ENCODE assay signal across 8 mouse cellular contexts in genomic region chr11:115613138-115613945, GRCm38 (mm10). TPM values are rescaled to one million over a fixed set of nuclear protein-coding genes. Genes with fewer than 3 reads are reported as not detected.
DNase-seq lines count a peak whose midpoint lies in the region; ATAC-seq and TF ChIP-seq lines count a peak whose summit lies in the region.

No protein-coding gene starts in this region.

- TF ChIP-seq EP300 in liver, postnatal 0 days (IDR thresholded peaks at IDR 0.05; ENCODE audit: low read depth), result no peak

- H3K36me3 ChIP-seq in liver, postnatal 0 days (replicated peaks; ENCODE audit: insufficient read depth, low read length), result peaks cover 25% of the 10 kb centered on the region
- H3K36me3 ChIP-seq in neural tube, embryonic 13.5 days, result peaks cover 51% of the 10 kb centered on the region

- peak; percentile 44 for DNase-seq in kidney, adult 11 months
- DNase-seq in kidney, postnatal 36 days, result no peak
- DNase-seq in liver, postnatal 0 days, result peak; percentile 37
- no peak for DNase-seq in layer of hippocampus, adult 8-10 months (ENCODE audit: low spot score in 2 of 2)
- no peak for DNase-seq in testis, postnatal 14 days (ENCODE audit: low spot score)

- peak overlapping the region; percentile 98 for H3K4me3 ChIP-seq in bone marrow macrophage, adult 2 months (ENCODE audit: insufficient read depth, low read length)
- H3K4me3 ChIP-seq in liver, postnatal 0 days (ENCODE audit: low read depth, low read length), result peak overlapping the region; percentile 62
- peak overlapping the region; percentile 64 for H3K4me3 ChIP-seq in neural tube, embryonic 13.5 days

- under 1% methylated on average over 16 of the region's 16 CpGs for WGBS in liver, postnatal 0 days (ENCODE audit: insufficient replicate concordance)
- WGBS in neural tube, embryonic 13.5 days, result under 1% methylated on average over 16 of the region's 16 CpGs

- TF ChIP-seq CTCF in bone marrow macrophage, adult 2 months (IDR thresholded peaks at IDR 0.05; ENCODE audit: low read depth, low read length), result no peak
- TF ChIP-seq CTCF in liver, postnatal 0 days (IDR thresholded peaks at IDR 0.05; ENCODE audit: low read depth), result no peak

- peak overlapping the region; percentile 93 for H3K27ac ChIP-seq in bone marrow macrophage, adult 2 months (ENCODE audit: insufficient read depth, low read depth, low read length)
- peak overlapping the region; percentile 99 for H3K27ac ChIP-seq in liver, postnatal 0 days (ENCODE audit: low read depth)
- H3K27ac ChIP-seq in neural tube, embryonic 13.5 days (replicated peaks), result peak overlapping the region; percentile 77; the same call in 1 of the 2 replicates

- H3K9ac ChIP-seq in liver, postnatal 0 days (replicated peaks), result peak overlapping the region; percentile 81
- peak overlapping the region; percentile 79 for H3K9ac ChIP-seq in neural tube, embryonic 13.5 days

- peak; percentile 13 to 25; a peak in 2 of 4 replicates for ATAC-seq in hematopoietic stem cell, adult 5-6 weeks (replicated peaks in 1 of 2; ENCODE audit: insufficient read depth in 1 of 2, low FRiP score in 2 of 2, low TSS enrichment in 1 of 2, low read depth in 1 of 2, poor library complexity in 2 of 2, severe bottlenecking in 2 of 2)
- peak; percentile 3 for ATAC-seq in liver, postnatal 0 days
- no peak for ATAC-seq in neural tube, embryonic 13.5 days (ENCODE audit: low read depth)

- H3K9me3 ChIP-seq in liver, postnatal 0 days (ENCODE audit: low read length), result no peaks in the 10 kb centered on the region
- no peaks in the 10 kb centered on the region for H3K9me3 ChIP-seq in neural tube, embryonic 13.5 days

- H3K27me3 ChIP-seq in liver, postnatal 0 days (ENCODE audit: insufficient read depth, low read length), result no peaks in the 10 kb centered on the region
- peaks cover 5% of the 10 kb centered on the region; the same call in 1 of the 2 replicates for H3K27me3 ChIP-seq in neural tube, embryonic 13.5 days

- TF ChIP-seq POLR2A in bone marrow macrophage, adult 2 months (IDR thresholded peaks at IDR 0.05; ENCODE audit: borderline replicate concordance, low read depth, low read length), result no peak

- H3K4me1 ChIP-seq in bone marrow macrophage, adult 2 months (ENCODE audit: control insufficient read depth, insufficient read depth, low read length), result peaks cover 26% of the 10 kb centered on the region
- H3K4me1 ChIP-seq in liver, postnatal 0 days (ENCODE audit: insufficient read depth), result peaks cover 19% of the 10 kb centered on the region
- H3K4me1 ChIP-seq in neural tube, embryonic 13.5 days (replicated peaks), result peaks cover 21% of the 10 kb centered on the region

- H3K4me2 ChIP-seq in liver, postnatal 0 days (ENCODE audit: low read depth, low read length), result peak overlapping the region; percentile 97
- H3K4me2 ChIP-seq in neural tube, embryonic 13.5 days, result peak overlapping the region; percentile 91

RNA-seq across cellular contexts. Expression of gene Mif4gd, which starts 0.6 kb away (rescaled TPM):
- 90.6 and 96.3 TPM in 2 replicates for polyA plus RNA-seq in bone marrow macrophage, adult 2 months (2012; ENCODE audit: insufficient read depth, insufficient read length, missing spikeins)
- total RNA-seq in hematopoietic stem cell, adult 5-6 weeks (2017), result 19.1 and 23.3 TPM in 2 replicates
- polyA plus RNA-seq in liver, postnatal 0 days (2015; fragmentation: Nextera tagmentation; extraction: Ambion mirVana), result 37.9 and 39.9 TPM in 2 replicates
- 12.0 and 12.5 TPM in 2 replicates for polyA plus RNA-seq in neural tube, embryonic 13.5 days (2015; fragmentation: Nextera tagmentation; extraction: Ambion mirVana)
- total RNA-seq in layer of hippocampus, adult 8-10 months (2022), result 10 to 100 TPM; 16.5 to 22.5 (median 17.9) TPM

RNA-seq across cellular contexts. Expression of gene Gga3, which starts 9.5 kb away (rescaled TPM):
- 60.1 and 81.9 TPM in 2 replicates for polyA plus RNA-seq in bone marrow macrophage, adult 2 months (2012; ENCODE audit: insufficient read depth, insufficient read length, missing spikeins)
- total RNA-seq in hematopoietic stem cell, adult 5-6 weeks (2017), result 26.3 and 39.2 TPM in 2 replicates
- 3.0 and 3.5 TPM in 2 replicates for polyA plus RNA-seq in liver, postnatal 0 days (2015; fragmentation: Nextera tagmentation; extraction: Ambion mirVana)
- 36.1 and 36.4 TPM in 2 replicates for polyA plus RNA-seq in neural tube, embryonic 13.5 days (2015; fragmentation: Nextera tagmentation; extraction: Ambion mirVana)
- 100 to 1,000 TPM in 2 of 4 experiments, 10 to 100 TPM in 2; 91.9 to 121 (median 102) TPM for total RNA-seq in layer of hippocampus, adult 8-10 months (2022)

RNA-seq across cellular contexts. Expression of gene Mrps7, which starts 9.6 kb away (rescaled TPM):
- 33.1 and 36.9 TPM in 2 replicates for polyA plus RNA-seq in bone marrow macrophage, adult 2 months (2012; ENCODE audit: insufficient read depth, insufficient read length, missing spikeins)
- total RNA-seq in hematopoietic stem cell, adult 5-6 weeks (2017), result 26.5 and 28.1 TPM in 2 replicates
- polyA plus RNA-seq in liver, postnatal 0 days (2015; fragmentation: Nextera tagmentation; extraction: Ambion mirVana), result 46.4 and 48.9 TPM in 2 replicates
- 73.9 and 91.8 TPM in 2 replicates for polyA plus RNA-seq in neural tube, embryonic 13.5 days (2015; fragmentation: Nextera tagmentation; extraction: Ambion mirVana)
- 10 to 100 TPM; 49.1 to 55.3 (median 52.6) TPM for total RNA-seq in layer of hippocampus, adult 8-10 months (2022)

RNA-seq across cellular contexts. Expression of gene Slc25a19, which starts 14.8 kb away (rescaled TPM):
- 27.0 and 37.0 TPM in 2 replicates for polyA plus RNA-seq in bone marrow macrophage, adult 2 months (2012; ENCODE audit: insufficient read depth, insufficient read length, missing spikeins)
- total RNA-seq in hematopoietic stem cell, adult 5-6 weeks (2017), result 21.6 and 33.8 TPM in 2 replicates
- 6.1 and 6.9 TPM in 2 replicates for polyA plus RNA-seq in liver, postnatal 0 days (2015; fragmentation: Nextera tagmentation; extraction: Ambion mirVana)
- polyA plus RNA-seq in neural tube, embryonic 13.5 days (2015; fragmentation: Nextera tagmentation; extraction: Ambion mirVana), result 33.0 and 37.5 TPM in 2 replicates
- total RNA-seq in layer of hippocampus, adult 8-10 months (2022), result 10 to 100 TPM; 55.6 to 81.3 (median 64.7) TPM

RNA-seq across cellular contexts. Expression of gene Nup85, which starts 49.1 kb away (rescaled TPM):
- 32.3 and 34.6 TPM in 2 replicates for polyA plus RNA-seq in bone marrow macrophage, adult 2 months (2012; ENCODE audit: insufficient read depth, insufficient read length, missing spikeins)
- 108 and 128 TPM in 2 replicates for total RNA-seq in hematopoietic stem cell, adult 5-6 weeks (2017)
- polyA plus RNA-seq in liver, postnatal 0 days (2015; fragmentation: Nextera tagmentation; extraction: Ambion mirVana), result 41.8 and 46.0 TPM in 2 replicates
- polyA plus RNA-seq in neural tube, embryonic 13.5 days (2015; fragmentation: Nextera tagmentation; extraction: Ambion mirVana), result 99.8 and 119 TPM in 2 replicates
- 10 to 100 TPM; 47.0 to 64.9 (median 53.1) TPM for total RNA-seq in layer of hippocampus, adult 8-10 months (2022)

Comparison
In these comparisons a context has a peak if more than half of its experiments do, and no peak if none do; other contexts are left out.
1. DNase-seq: peak in kidney, adult 11 months (single experiment) and liver, postnatal 0 days (single experiment); none in kidney, postnatal 36 days (0 of 2), layer of hippocampus, adult 8-10 months (0 of 2) and testis, postnatal 14 days (single experiment).
2. Peak in every context shown above with its lines, with median percentiles within 50 percentile points of each other: H3K27ac ChIP-seq and H3K4me3 ChIP-seq.